Mouse (Mus musculus): Measurements from ENCODE around the gene Fmod. TPM values are rescaled to one million over a fixed set of nuclear protein-coding genes. Genes with fewer than 3 reads are reported as not detected.

Fmod gene
- polyA plus RNA-seq, 1 experiment = 4.4 TPM

- 22% methylated on average over 5 of the region's 5 CpGs for WGBS
- no peak for TF ChIP-seq CTCF (IDR thresholded peaks at IDR 0.05; ENCODE audit: borderline replicate concordance, control insufficient read depth, extremely low read depth, insufficient read depth, low read length, poor library complexity)
- TF ChIP-seq POLR2A (IDR thresholded peaks at IDR 0.05; ENCODE audit: control insufficient read depth, extremely low read depth, insufficient read depth, low read length, poor library complexity) = no peak
- H3K4me1 ChIP-seq (replicated peaks; ENCODE audit: control insufficient read depth, insufficient read depth, low read length) = peaks cover 4% of the 10 kb centered on the region; the same call in 1 of the 2 replicates
- H3K27me3 ChIP-seq (ENCODE audit: control insufficient read depth, insufficient read depth, low read length) = no peaks in the 10 kb centered on the region
- H3K36me3 ChIP-seq (ENCODE audit: control insufficient read depth, insufficient read depth, low read length) = no peaks in the 10 kb centered on the region
- no peak for DNase-seq
- H3K4me3 ChIP-seq (ENCODE audit: control insufficient read depth, insufficient read depth, low read length) = no peak overlapping the region
- H3K27ac ChIP-seq (ENCODE audit: control insufficient read depth, insufficient read depth, low read length) = no peak overlapping the region
Observed at GRCm38 (mm10) chr1:134025975-134026374, 11.1 kb upstream of the Fmod start.

- H3K27ac ChIP-seq (ENCODE audit: control insufficient read depth, insufficient read depth, low read length) = no peak overlapping the region
- no peak overlapping the region for H3K4me3 ChIP-seq (ENCODE audit: control insufficient read depth, insufficient read depth, low read length)
- no peaks in the 10 kb centered on the region for H3K27me3 ChIP-seq (ENCODE audit: control insufficient read depth, insufficient read depth, low read length)
- no peak for DNase-seq
- peaks cover 4% of the 10 kb centered on the region; the same call in 1 of the 2 replicates for H3K4me1 ChIP-seq (replicated peaks; ENCODE audit: control insufficient read depth, insufficient read depth, low read length)
- TF ChIP-seq POLR2A (IDR thresholded peaks at IDR 0.05; ENCODE audit: control insufficient read depth, extremely low read depth, insufficient read depth, low read length, poor library complexity) = no peak
- TF ChIP-seq CTCF (IDR thresholded peaks at IDR 0.05; ENCODE audit: borderline replicate concordance, control insufficient read depth, extremely low read depth, insufficient read depth, low read length, poor library complexity) = no peak
- no peaks in the 10 kb centered on the region for H3K36me3 ChIP-seq (ENCODE audit: control insufficient read depth, insufficient read depth, low read length)
- 97% methylated on average over 9 of the region's 9 CpGs for WGBS
Observed at GRCm38 (mm10) chr1:134026741-134027140, 10.3 kb upstream of the Fmod start.

- peaks cover 4% of the 10 kb centered on the region; the same call in 1 of the 2 replicates for H3K4me1 ChIP-seq (replicated peaks; ENCODE audit: control insufficient read depth, insufficient read depth, low read length)
- no peak for TF ChIP-seq POLR2A (IDR thresholded peaks at IDR 0.05; ENCODE audit: control insufficient read depth, extremely low read depth, insufficient read depth, low read length, poor library complexity)
- TF ChIP-seq CTCF (IDR thresholded peaks at IDR 0.05; ENCODE audit: borderline replicate concordance, control insufficient read depth, extremely low read depth, insufficient read depth, low read length, poor library complexity) = no peak
- no peaks in the 10 kb centered on the region for H3K36me3 ChIP-seq (ENCODE audit: control insufficient read depth, insufficient read depth, low read length)
- no peaks in the 10 kb centered on the region for H3K27me3 ChIP-seq (ENCODE audit: control insufficient read depth, insufficient read depth, low read length)
- WGBS = 93% methylated on average over 14 of the region's 14 CpGs
- no peak overlapping the region for H3K27ac ChIP-seq (ENCODE audit: control insufficient read depth, insufficient read depth, low read length)
- H3K4me3 ChIP-seq (ENCODE audit: control insufficient read depth, insufficient read depth, low read length) = no peak overlapping the region
- no peak for DNase-seq
Observed at GRCm38 (mm10) chr1:134028161-134028846, 8.8 kb upstream of the Fmod start.

GRCm38 (mm10) chr1:134036492-134036891 lies 562 bp upstream of the Fmod start:
- TF ChIP-seq POLR2A (IDR thresholded peaks at IDR 0.05; ENCODE audit: control insufficient read depth, extremely low read depth, insufficient read depth, low read length, poor library complexity) = no peak
- TF ChIP-seq CTCF (IDR thresholded peaks at IDR 0.05; ENCODE audit: borderline replicate concordance, control insufficient read depth, extremely low read depth, insufficient read depth, low read length, poor library complexity) = no peak
- WGBS = 64% methylated on average over 2 of the region's 2 CpGs
- Histone ChIP-seq H3K27me3 (ENCODE audit: control insufficient read depth, insufficient read depth, low read length) (no peaks in the 10 kb centered on the region), H3K4me1 (replicated peaks; ENCODE audit: control insufficient read depth, insufficient read depth, low read length) (no peaks in the 10 kb centered on the region), H3K4me3 (ENCODE audit: control insufficient read depth, insufficient read depth, low read length) (no peak overlapping the region), H3K27ac (ENCODE audit: control insufficient read depth, insufficient read depth, low read length) (no peak overlapping the region), H3K36me3 (ENCODE audit: control insufficient read depth, insufficient read depth, low read length) (no peaks in the 10 kb centered on the region)
- no peak for DNase-seq

GRCm38 (mm10) chr1:134038336-134038735 lies 1.3 kb downstream of the Fmod start:
- 98% methylated on average over 4 of the region's 4 CpGs for WGBS
- Histone ChIP-seq H3K4me3 (ENCODE audit: control insufficient read depth, insufficient read depth, low read length) (no peak overlapping the region), H3K27me3 (ENCODE audit: control insufficient read depth, insufficient read depth, low read length) (no peaks in the 10 kb centered on the region), H3K4me1 (replicated peaks; ENCODE audit: control insufficient read depth, insufficient read depth, low read length) (no peaks in the 10 kb centered on the region), H3K36me3 (ENCODE audit: control insufficient read depth, insufficient read depth, low read length) (no peaks in the 10 kb centered on the region), H3K27ac (ENCODE audit: control insufficient read depth, insufficient read depth, low read length) (no peak overlapping the region)
- no peak for DNase-seq
- TF ChIP-seq POLR2A (IDR thresholded peaks at IDR 0.05; ENCODE audit: control insufficient read depth, extremely low read depth, insufficient read depth, low read length, poor library complexity) = no peak
- TF ChIP-seq CTCF (IDR thresholded peaks at IDR 0.05; ENCODE audit: borderline replicate concordance, control insufficient read depth, extremely low read depth, insufficient read depth, low read length, poor library complexity) = no peak

GRCm38 (mm10) chr1:134039361-134039760 lies 2.3 kb downstream of the Fmod start:
- H3K27me3 ChIP-seq (ENCODE audit: control insufficient read depth, insufficient read depth, low read length) = no peaks in the 10 kb centered on the region
- no peak overlapping the region for H3K4me3 ChIP-seq (ENCODE audit: control insufficient read depth, insufficient read depth, low read length)
- DNase-seq = no peak
- 89% methylated on average over 2 of the region's 2 CpGs for WGBS
- no peak overlapping the region for H3K27ac ChIP-seq (ENCODE audit: control insufficient read depth, insufficient read depth, low read length)
- no peaks in the 10 kb centered on the region for H3K4me1 ChIP-seq (replicated peaks; ENCODE audit: control insufficient read depth, insufficient read depth, low read length)
- H3K36me3 ChIP-seq (ENCODE audit: control insufficient read depth, insufficient read depth, low read length) = no peaks in the 10 kb centered on the region
- no peak for TF ChIP-seq POLR2A (IDR thresholded peaks at IDR 0.05; ENCODE audit: control insufficient read depth, extremely low read depth, insufficient read depth, low read length, poor library complexity)
- no peak for TF ChIP-seq CTCF (IDR thresholded peaks at IDR 0.05; ENCODE audit: borderline replicate concordance, control insufficient read depth, extremely low read depth, insufficient read depth, low read length, poor library complexity)

Data from thymus, adult 2 months (tissue).